14 mouse cellular contexts compared by ENCODE assay signal in the genomic region with DNA sequence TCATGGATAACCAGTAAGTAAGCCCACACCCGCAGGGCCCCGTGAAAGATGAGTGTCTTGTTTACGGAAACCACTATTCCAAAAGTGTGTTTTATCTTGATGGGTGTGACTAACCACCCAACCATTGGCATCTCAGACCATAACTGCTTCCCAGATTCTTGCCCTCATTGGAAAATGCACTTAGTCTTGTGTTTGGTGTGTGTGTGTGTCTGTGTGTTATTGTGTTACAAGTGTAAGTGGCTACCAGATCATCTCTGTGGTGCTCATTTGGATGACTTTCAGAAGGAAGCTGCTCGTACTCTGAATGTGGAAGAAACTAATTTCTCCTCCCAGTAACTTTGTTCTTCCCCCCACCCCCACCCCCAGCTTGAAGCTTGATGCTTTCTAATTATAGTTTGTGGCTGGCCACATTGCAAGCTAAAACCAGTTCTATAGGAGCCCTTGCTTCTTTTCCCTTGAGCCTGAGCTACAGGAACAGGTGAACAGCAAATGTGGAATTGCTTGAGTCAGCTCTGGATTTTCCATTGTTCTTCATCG. TPM values are rescaled to one million over a fixed set of nuclear protein-coding genes. Genes with fewer than 3 reads are reported as not detected.
DNase-seq lines count a peak whose midpoint lies in the region; ATAC-seq lines count a peak whose summit lies in the region.
"Had no signal": no experiment of that assay in that cellular context is flagged by ENCODE, and none has a peak within 500 bp of the region (broad histone marks: within the 10 kb centered on the region; RNA-seq: fewer than 3 reads in every experiment).

No protein-coding gene starts in this region.

- H3K4me1 ChIP-seq in heart, embryonic 13.5 days: peaks cover 52% of the 10 kb centered on the region
- H3K4me1 ChIP-seq in limb, embryonic 10.5 days: peaks cover 22% of the 10 kb centered on the region; the same call in 1 of the 2 replicates

- DNase-seq in heart, postnatal 25 days (ENCODE audit: low spot score): no peak
- peak; percentile 28 for DNase-seq in limb, embryonic 10.5 days (ENCODE audit: low spot score)
- DNase-seq in lung, postnatal 4 days: no peak
- DNase-seq in urinary bladder, adult 18-20 months (ENCODE audit: low spot score in 2 of 2): no peak
- DNase-seq in urinary bladder, postnatal 14 days (ENCODE audit: low spot score): no peak
- DNase-seq: cerebellum, postnatal 36 days; lung, postnatal 14 days; right cerebral cortex, postnatal 4 days had no signal

- H3K9ac ChIP-seq in heart, embryonic 13.5 days: peak overlapping the region; percentile 42; the same call in 1 of the 2 replicates
- H3K9ac ChIP-seq: neural tube, embryonic 12.5 days had no signal

- H3K27me3 ChIP-seq in heart, embryonic 13.5 days (replicated peaks): no peaks in the 10 kb centered on the region
- H3K27me3 ChIP-seq in limb, embryonic 10.5 days (ENCODE audit: low read depth, poor library complexity, severe bottlenecking): no peaks in the 10 kb centered on the region
- H3K27me3 ChIP-seq: neural tube, embryonic 12.5 days had no signal

- no peak for ATAC-seq in heart, embryonic 13.5 days (ENCODE audit: extremely low read depth, insufficient number of reproducible peaks, low FRiP score, low TSS enrichment)
- ATAC-seq in activated CD4-positive, CD25-positive, alpha-beta regulatory T cell, adult 4 months: peak; percentile 9
- ATAC-seq in megakaryocyte progenitor cell, adult 5-6 weeks (replicated peaks; ENCODE audit: poor library complexity): peak; percentile 47

- H3K9me3 ChIP-seq in heart, embryonic 13.5 days: no peaks in the 10 kb centered on the region
- H3K9me3 ChIP-seq in limb, embryonic 10.5 days (replicated peaks): no peaks in the 10 kb centered on the region
- H3K9me3 ChIP-seq: G1E; neural tube, embryonic 12.5 days had no signal

- peaks cover 27% of the 10 kb centered on the region for H3K36me3 ChIP-seq in heart, embryonic 13.5 days
- H3K36me3 ChIP-seq in limb, embryonic 10.5 days: no peaks in the 10 kb centered on the region
- H3K36me3 ChIP-seq: neural tube, embryonic 12.5 days had no signal

- H3K4me3 ChIP-seq in heart, embryonic 13.5 days: no peak overlapping the region
- no peak overlapping the region for H3K4me3 ChIP-seq in limb, embryonic 10.5 days
- H3K4me3 ChIP-seq: layer of hippocampus, adult 2 months; neural tube, embryonic 12.5 days had no signal

- H3K4me2 ChIP-seq in heart, embryonic 13.5 days: peak overlapping the region; percentile 49
- H3K4me2 ChIP-seq: neural tube, embryonic 12.5 days had no signal

- peak overlapping the region; percentile 83 for H3K27ac ChIP-seq in heart, embryonic 13.5 days (replicated peaks)
- no peak overlapping the region for H3K27ac ChIP-seq in limb, embryonic 10.5 days
- H3K27ac ChIP-seq: neural tube, embryonic 12.5 days had no signal

- 35% methylated on average over 5 of the region's 5 CpGs for WGBS in heart, embryonic 13.5 days
- WGBS in limb, embryonic 10.5 days: 74% methylated on average over 5 of the region's 5 CpGs

- intact Hi-C loops in heart, postnatal 25 days (cut with DNase I): no loop called here

RNA-seq across cellular contexts. Expression of a gene that starts 12.5 kb away (rescaled TPM):
- 82.7 and 96.9 TPM in 2 replicates for polyA plus RNA-seq in heart, embryonic 13.5 days (2015; fragmentation: Nextera tagmentation; extraction: Ambion mirVana)
- 100 to 1,000 TPM; 114 to 127 TPM for total RNA-seq in heart, postnatal 25 days (2021)
- polyA plus RNA-seq in activated CD4-positive, CD25-positive, alpha-beta regulatory T cell, adult 4 months (2017; shearing (Covaris generic)): 100 to 1,000 TPM; 185 to 248 TPM
- polyA plus RNA-seq in limb, embryonic 10.5 days (2016; fragmentation: Nextera tagmentation; extraction: Ambion mirVana): 24.0 and 27.5 TPM in 2 replicates
- 55.4 and 57.6 TPM in 2 replicates for total RNA-seq in megakaryocyte progenitor cell, adult 5-6 weeks (2015)
- total RNA-seq in megakaryocyte progenitor cell, adult 5-6 weeks (2017): 54.3 and 55.8 TPM in 2 replicates

RNA-seq across cellular contexts. Expression of a gene that starts 17.6 kb away (rescaled TPM):
- 68.6 and 74.0 TPM in 2 replicates for polyA plus RNA-seq in heart, embryonic 13.5 days (2015; fragmentation: Nextera tagmentation; extraction: Ambion mirVana)
- total RNA-seq in heart, postnatal 25 days (2021): 10 to 100 TPM; 63.0 to 64.0 TPM
- 10 to 100 TPM; 34.6 to 41.3 TPM for polyA plus RNA-seq in activated CD4-positive, CD25-positive, alpha-beta regulatory T cell, adult 4 months (2017; shearing (Covaris generic))
- polyA plus RNA-seq in limb, embryonic 10.5 days (2016; fragmentation: Nextera tagmentation; extraction: Ambion mirVana): 85.0 and 96.2 TPM in 2 replicates
- total RNA-seq in megakaryocyte progenitor cell, adult 5-6 weeks (2015): 51.9 and 54.4 TPM in 2 replicates
- 57.9 and 62.8 TPM in 2 replicates for total RNA-seq in megakaryocyte progenitor cell, adult 5-6 weeks (2017)

RNA-seq across cellular contexts. Expression of a gene that starts 29.6 kb away (rescaled TPM):
- 14.3 and 16.7 TPM in 2 replicates for polyA plus RNA-seq in heart, embryonic 13.5 days (2015; fragmentation: Nextera tagmentation; extraction: Ambion mirVana)
- 10 to 100 TPM; 62.9 to 66.5 TPM for total RNA-seq in heart, postnatal 25 days (2021)
- not detected for polyA plus RNA-seq in activated CD4-positive, CD25-positive, alpha-beta regulatory T cell, adult 4 months (2017; shearing (Covaris generic))
- polyA plus RNA-seq in limb, embryonic 10.5 days (2016; fragmentation: Nextera tagmentation; extraction: Ambion mirVana): 0.13 TPM in 1 of 2 replicates, not detected in the other
- total RNA-seq in megakaryocyte progenitor cell, adult 5-6 weeks (2015): not detected in 2 replicates
- not detected in 2 replicates for total RNA-seq in megakaryocyte progenitor cell, adult 5-6 weeks (2017)
- total RNA-seq: layer of hippocampus, adult 2 months had no signal
- polyA plus RNA-seq: G1E had no signal

RNA-seq across cellular contexts. Expression of a gene that starts 44.1 kb away (rescaled TPM):
- 23.6 and 25.7 TPM in 2 replicates for polyA plus RNA-seq in heart, embryonic 13.5 days (2015; fragmentation: Nextera tagmentation; extraction: Ambion mirVana)
- total RNA-seq in heart, postnatal 25 days (2021): 10 to 100 TPM; 33.3 to 36.4 TPM
- 10 to 100 TPM; 39.4 to 50.8 TPM for polyA plus RNA-seq in activated CD4-positive, CD25-positive, alpha-beta regulatory T cell, adult 4 months (2017; shearing (Covaris generic))
- 20.9 and 27.8 TPM in 2 replicates for polyA plus RNA-seq in limb, embryonic 10.5 days (2016; fragmentation: Nextera tagmentation; extraction: Ambion mirVana)
- total RNA-seq in megakaryocyte progenitor cell, adult 5-6 weeks (2015): 16.5 and 20.0 TPM in 2 replicates
- total RNA-seq in megakaryocyte progenitor cell, adult 5-6 weeks (2017): 50.3 and 115 TPM in 2 replicates

Comparison
In these comparisons a context has a peak if more than half of its experiments do, and no peak if none do; other contexts are left out.
1. RNA of a gene that starts 29.6 kb away (polyA plus RNA-seq): 14.3 to 16.7 TPM in heart, embryonic 13.5 days; not detected in activated CD4-positive, CD25-positive, alpha-beta regulatory T cell, adult 4 months and 0.13 TPM in limb, embryonic 10.5 days; every median in the first group is over 10 times any median in the second.